Mouse (Mus musculus) cerebellum, postnatal 14 days (tissue): ENCODE measurements at regions not wholly inside any gene's neighbourhood (a gene's known extent, or its start where the extent isn't known, plus 50 kb on each side); places are given as distances from the start of the nearest gene placed in this dataset.
"Not testable (repeated sequence)": the region's sequence is repeated elsewhere in the genome, so short reads cannot be mapped to it uniquely, and the experiment has no call there.

ENCODE experiments used
- DNase-seq, 2 experiments: peaks; one replicate each; pipeline ENCODE4 v3.0.0; 2021; ENCODE audit warnings: mixed read lengths in 2 of 2

DNA sequence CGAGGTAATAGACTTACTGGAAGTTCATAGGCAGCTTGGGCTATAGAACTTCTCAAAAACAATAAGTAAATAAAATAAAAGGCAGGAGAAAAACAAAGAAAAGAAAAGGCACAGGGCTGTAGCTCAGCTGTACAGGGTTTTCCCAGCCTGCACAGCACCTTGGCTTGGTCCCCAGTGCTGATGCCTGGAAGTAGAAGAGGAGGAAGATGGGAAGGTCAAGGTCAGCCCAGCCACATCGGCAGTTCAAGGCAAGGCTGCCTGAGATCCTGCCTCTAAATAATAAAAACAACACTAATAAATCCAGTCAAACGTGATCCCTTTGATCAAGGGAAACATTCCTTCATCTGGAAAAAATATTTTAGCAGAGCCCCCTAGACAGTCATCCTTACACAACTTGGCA is 103.1 kb downstream of the Cenpf start:
- DNase-seq: no peak

DNA sequence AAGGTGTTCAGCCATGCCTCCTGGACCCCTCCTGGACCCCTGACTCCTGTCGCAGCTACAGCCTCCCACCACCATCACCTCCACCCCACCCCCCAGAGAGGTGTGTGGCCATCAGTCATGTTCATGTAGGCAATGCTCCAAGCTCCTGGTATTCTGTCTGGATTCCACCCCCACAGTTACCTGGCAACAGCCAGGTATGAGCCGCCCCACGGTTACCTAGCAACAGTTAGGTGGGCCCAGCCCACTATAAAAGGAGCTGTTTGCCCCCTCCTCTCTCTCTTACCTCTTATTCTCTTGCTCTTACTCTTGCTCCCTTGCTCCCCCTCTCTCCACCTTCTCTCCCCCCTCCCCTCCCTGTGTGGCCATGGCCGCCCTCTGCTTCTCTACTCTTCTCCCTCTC is 106.5 kb downstream of the Cenpf start:
- no peak for DNase-seq

DNA sequence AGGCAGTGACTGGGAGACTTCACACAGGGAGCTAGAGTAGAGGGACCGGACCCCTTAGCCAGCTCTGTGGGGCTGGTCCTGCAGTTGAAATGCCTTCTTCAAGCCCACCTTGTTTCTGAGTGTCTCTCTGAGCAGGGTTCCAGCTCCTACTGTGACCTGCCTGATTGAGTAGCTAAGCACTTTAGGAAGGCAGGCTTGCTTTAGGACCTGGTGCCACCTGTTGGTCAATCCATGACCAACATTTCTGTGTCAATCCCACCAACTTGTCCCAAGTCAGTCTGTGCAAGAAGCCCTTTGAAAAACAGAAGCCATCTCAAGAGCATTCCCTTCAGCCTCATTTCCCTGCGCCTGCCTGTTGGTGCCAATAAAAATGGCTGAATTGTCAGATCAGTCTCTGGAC is 108.5 kb downstream of the Cenpf start:
- DNase-seq: peak; percentile 64 to 65

DNA sequence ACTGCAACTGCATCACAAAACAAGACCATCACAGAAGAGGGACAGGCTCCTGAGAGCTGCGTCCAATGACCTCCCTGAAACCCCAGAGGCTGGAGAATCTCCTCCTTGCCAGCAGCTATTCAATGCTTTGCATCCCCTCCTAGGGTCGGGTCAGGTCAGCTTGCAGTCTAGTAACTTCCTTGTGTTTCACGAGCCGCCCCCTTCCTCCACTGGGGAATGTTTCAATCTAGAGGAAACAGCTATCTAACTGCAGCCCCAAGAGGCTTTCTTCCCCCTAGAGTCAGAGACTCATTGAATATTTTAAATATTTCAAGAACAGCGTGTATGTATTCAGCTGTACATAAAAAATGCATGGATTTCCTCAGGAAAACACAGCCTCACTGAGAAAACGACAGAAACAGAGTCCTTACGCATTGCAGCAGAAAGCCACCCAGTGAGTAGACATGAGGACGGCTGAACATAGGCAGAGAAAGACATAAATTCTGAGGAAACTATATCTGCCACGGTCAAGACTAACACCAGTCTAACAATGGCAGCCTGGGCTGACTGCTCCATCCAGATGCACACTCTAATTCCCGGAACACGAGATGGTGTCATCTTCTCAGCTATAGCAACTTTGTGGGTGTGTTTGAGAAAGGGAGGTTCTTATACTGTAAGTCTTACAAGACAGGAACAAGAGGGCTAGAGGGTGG is 111.4 kb downstream of the Cenpf start:
- DNase-seq: no peak

DNA sequence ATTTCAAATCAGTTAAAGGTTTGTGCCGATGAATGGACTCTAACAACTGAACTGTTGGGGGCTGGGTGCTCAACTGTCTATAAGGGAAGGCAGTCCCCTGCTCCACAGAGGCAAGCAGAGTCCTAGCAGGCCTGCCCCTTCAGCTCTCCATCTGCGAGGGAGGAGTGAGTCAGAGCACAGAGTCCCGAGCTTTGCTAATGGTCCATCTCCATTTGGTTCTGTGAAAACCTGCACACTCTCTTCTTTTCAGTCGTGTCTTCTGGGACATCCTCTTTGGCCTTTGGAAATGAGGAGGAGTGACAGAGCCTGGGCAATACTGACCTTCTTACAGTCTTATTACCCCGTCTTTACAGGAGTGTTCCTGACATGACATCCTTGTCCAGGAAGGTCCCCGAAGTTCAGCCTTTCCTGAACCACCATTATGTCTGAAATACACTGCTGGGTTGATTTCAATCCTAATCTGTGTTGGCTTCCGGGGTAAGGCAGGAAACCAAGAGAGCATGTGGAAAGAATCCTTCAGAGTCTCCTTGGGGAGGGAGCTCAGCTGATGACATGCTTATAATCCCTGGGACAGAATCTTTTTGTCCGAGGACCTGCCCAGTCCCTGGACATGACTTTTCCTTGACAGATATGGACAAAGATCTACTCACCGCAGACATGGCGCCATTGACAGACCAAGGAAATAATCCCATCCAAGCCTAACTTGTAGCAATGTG is 112.2 kb downstream of the Cenpf start:
- DNase-seq: no peak

DNA sequence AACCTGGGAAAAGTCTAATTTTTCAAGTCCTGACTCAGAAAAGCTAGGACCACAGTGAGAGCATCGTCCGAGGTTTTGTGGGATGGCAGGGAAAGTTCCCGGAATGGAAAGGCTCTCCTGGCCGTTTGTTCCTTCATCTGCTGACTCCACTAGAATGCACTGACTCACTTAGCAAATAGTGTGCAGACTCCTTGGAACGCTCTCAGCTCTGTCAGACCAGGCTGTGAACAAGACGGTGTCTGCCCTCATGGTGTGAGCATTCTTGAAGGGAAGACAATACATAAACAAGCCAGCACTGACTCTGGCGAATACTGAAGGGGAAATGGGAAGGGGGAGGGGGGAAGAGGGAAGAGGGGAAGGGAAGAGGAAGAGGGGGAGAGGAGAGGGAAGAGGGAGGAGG is 121.4 kb downstream of the Cenpf start:
- DNase-seq: no peak

DNA sequence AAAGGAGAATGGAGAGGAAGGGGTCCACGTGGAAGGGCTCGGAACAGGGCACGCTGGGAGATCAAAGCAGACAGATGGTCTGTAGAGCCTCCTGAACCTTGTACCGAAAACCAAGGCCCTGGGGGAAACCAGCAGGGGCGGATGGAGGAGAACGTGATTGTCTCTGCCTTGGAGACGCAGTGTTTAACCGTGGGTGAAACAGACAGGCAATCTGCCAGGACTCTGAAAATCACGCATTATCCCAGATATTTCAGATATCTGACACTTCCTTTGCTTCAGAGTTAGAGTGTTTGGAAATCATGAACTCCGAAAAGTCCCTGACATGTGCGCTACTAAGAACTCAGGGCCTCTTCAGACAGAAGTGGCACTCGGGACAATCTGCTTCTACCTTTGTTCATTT is 126.1 kb downstream of the Cenpf start:
- DNase-seq: no peak

DNA sequence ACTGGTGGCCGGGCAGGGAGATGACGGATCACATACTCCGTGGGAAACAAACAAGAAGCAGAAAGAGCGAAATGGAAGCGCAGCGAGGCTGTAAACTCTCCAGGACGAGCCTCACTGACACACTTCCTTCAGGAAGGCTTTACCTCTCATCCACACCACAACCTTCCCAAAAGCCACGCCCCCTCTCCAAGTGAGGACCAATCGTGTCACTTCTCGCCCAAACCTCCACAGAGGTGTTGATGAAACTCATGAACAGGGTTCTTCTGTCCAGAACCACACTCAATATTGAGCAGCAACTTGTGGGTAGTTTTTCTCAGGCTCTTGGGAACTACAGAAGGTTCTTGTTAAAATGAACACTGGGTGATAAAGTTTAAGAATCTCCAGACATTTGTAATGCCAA is 127.3 kb downstream of the Cenpf start:
- DNase-seq: no peak

DNA sequence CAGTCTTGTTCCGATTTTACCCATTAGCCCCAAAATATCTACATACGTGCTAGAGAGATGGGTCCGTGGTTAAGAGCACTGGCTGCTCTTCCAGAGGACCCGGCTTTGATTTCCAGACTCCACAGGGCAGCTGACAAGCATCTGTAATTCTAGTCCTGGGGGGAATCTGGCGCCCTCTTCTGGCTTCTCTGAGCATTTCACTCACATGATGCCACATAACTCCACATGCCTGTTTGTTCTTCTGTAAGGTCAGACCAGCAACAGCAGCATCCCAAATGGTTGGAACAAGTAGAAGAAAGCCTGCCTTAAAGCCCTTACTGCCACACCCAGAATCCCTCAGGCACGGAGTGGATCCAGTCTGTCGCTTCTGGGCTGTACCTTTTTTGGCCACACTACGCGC is 137.0 kb downstream of the Cenpf start:
- no peak for DNase-seq

DNA sequence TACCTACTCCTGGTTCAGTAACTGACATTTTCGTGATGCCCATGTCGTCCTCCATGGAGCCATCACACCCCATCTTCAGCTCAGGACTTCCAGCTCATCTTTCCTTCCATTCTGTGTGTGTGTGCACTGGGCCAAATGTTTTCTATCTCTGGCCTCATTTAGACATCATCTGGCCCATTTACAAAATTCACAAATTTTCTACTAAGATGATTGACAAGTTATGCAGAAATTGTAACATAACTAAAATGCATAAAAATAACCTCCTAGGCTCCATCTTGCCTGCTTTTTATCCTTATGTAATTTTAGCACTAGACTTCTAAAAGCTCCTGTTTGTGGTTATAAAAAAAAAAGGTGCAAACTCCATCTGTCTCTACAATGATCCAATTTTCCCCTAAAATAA is 130.8 kb upstream of the Kcnk2 start:
- DNase-seq: no peak

DNA sequence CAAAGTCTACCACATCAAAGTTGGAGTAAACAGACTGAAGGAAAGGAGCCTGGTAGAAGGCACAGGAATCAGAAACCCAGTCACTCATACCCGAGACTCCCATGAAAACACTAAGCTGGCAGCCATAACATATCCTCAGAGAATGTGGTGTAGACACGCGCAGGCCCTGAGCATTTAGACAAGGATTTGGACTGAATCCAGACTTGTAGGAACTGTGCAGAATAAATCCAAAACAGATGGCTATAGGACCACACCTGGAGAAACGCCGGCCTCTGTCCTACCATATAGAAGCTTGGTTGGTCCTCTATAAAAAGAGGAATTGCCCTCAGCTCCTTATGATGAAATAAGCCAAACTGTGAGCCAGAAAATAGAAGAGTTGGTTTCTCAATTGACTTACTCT is 124.3 kb upstream of the Kcnk2 start:
- no peak for DNase-seq

DNA sequence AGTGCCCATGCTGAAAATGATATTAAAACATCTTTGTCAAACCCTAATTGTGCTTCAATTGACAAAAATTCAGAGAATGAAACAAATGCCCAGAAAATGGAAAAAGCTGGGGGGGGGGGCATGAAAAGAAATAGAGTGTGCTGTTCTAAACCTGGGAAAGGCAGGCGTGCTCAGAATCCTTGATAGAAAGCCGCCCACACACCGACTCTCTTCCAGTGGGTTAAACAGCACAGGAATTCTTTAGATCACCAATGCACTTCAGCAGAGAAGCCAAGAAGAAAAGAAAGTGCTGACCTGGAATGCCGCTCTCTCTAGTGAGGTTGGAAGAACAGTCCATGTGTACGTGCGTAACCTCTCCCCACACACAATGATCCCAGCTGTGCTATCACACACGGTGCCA is 113.4 kb upstream of the Kcnk2 start:
- no peak for DNase-seq

DNA sequence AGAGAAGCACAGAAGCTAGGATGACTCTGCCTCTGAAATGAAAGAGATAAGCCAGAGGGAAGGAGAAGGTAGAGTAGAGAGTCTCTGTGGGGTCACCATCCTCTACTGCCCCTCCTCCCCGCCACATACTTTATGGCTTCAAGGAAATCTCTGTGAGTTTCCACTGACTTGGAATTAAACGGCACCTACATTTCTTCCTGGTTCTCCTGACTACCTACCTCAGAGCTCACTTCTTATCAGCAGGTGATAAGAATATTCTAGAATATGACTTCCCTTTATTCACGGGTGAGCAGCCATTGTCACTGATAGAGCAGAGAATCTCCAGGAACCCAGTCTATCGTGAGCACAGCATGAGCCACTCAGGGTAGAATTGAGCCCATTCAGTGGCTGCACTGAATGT is 111.3 kb upstream of the Kcnk2 start:
- no peak for DNase-seq

DNA sequence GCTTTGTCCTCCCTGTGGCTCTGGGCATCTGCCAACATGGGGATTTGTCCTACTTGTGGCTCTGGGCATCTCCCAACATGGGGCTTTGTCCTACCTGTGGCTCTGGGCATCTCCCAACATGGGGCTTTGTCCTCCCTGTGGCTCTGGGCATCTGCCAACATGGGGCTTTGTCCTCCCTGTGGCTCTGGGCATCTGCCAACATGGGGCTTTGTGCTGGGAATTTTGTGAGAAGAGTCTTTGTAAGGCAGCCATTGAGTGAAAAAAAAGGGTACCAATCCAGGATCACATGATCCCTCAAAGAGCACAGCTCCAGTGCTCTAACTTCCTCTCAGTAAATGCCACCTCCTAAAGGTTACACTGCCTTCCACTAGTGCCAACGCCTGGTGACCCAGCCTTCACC is 105.2 kb upstream of the Kcnk2 start:
- DNase-seq: not testable (repeated sequence)

DNA sequence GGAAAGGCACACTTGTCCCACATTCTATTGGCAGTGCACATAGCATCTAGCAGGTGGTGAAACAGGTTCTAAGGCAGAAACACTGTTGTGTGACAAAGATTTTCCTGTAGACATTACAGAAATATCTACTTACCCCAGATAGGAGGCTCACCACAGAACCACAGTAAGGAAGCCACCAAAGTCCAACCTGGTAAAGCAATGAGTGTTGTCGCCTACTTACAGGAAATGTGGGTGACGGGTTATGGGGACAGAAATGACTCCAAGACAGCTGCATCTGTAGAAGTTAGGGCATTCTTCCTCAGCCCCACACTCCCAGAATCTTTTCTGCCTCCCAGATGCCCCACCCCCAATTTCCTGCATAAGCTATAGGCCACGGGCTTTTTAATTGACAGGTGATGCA is 97.6 kb upstream of the Kcnk2 start:
- no peak for DNase-seq

DNA sequence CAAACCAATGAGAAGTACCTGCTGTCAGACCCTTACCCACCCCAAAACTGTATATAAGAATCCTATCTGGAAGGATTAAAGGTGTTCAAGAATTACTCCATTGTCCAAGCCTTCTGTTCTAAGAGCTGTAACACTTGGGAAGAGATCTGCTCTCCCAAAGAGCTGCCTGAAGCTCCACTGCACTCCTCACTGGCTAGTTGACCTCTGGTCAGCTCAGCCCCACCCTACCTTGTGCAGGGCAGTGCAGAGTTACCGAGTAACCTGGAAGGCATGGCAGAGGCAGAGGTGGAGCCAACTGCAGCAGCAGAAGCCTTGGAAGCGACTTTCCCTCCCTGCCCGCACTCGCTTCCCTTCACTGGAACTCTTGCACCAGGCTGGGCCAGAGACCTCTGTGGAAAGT is 97.1 kb upstream of the Kcnk2 start:
- no peak for DNase-seq

DNA sequence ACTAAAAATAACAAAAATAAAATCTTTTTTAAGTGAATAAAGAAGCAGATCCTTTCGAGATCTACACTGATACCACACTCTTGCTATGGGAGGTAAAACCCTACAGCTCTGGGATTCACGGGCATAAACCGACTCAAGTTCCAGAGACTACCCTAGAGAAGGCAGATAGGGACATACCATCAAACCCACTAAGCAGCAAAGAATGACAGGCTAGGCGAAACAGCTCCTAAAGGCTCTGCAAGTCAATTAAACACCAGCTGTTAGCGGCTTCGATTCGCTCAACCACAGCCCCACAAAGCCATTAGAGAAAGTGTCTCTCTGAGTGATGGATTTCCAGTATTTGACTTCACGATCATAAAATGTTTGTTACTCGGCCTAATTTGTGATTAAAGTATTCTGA is 95.0 kb upstream of the Kcnk2 start:
- no peak for DNase-seq

DNA sequence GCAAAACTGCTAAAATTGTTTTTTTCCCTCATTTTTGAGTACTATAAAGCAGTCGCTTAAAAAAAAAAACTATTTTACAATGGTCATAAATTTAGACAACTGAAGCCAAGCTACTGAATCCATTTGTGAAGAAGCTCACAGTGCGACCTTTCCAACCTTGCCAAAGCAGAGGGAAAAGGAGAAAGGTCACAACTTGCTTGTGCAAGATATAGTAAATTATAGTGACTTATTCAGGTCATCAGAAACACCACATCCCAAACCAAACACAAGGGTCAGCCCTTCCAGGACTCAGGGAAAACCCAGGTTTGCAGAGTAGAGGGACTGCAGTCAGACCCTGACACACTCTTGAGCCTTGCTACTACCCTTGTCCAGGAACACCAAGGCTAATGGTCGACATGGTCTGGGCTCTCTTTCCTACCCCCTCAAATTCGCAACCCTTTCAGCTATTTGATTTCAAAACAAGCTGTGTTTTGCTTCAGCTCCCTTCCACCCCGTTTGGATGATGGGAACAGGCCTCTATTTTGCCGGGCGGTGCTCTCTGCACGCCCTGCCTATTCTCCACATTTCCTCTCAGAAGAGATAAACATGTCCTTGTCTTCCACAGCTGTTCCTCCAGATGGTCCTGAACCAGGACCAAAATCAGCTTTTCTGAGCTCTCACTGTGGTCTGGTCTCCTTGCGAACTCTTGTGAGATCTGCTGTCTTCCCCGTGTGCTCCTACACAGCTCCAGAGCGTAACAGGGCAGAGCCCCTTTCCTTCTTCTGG is 93.5 kb upstream of the Kcnk2 start:
- DNase-seq: peak; percentile 17 to 22

DNA sequence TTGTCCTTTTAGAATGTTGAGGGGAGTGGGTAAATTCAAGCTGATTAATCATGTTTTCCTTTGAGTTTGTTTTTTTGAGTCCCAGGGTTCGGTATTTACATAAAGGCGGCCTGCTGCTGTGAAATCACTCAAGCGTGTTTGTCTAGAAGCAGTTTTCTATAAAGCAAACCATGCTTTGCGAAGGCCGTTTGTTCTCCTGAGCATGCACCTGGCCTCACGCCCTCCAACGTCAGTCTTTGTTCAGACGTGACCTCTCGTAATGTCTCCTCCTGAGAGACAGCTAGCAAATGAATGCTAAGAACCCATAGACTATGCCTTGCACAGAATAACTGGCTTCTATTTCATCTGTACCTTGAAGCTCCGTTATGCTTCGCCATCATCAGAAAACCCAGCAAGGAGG is 92.8 kb upstream of the Kcnk2 start:
- DNase-seq: no peak

DNA sequence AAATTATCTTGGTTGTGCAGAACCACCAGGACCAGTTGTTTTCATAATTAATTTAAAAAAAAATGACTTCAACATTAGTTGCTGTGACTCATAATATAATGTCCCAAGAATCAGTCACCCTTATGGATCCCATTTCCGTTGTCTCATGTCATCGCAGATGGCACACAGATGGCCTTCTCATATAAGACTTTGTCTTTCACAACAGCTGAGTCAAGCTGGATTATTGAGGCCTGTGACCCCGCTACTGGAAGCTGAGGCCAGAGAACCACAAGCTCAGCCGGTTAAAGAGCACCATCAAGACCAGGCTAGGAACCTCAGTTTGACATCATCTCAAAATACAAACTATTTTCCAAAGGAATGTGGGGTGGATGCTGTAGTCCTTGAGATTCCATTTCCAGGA is 83.3 kb upstream of the Kcnk2 start:
- DNase-seq: no peak

DNA sequence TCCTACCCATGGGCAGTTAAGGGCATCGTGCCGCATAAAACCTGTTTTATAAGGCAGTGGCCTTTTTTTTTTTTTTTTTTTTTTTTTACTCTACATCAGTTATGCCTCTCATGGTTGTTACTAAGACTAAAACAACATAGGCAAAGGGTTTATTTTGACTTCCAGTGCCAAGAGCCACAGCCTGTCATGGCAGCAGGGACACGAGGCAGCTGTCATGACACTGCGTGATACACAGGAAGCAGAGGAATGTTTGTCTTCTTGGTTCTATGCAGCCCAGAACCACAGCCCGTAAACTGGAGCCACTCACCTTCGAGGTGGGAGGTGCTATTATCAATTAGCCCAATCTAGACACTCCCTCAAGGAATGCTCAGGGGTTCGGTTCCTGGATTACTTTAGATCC is 81.3 kb upstream of the Kcnk2 start:
- DNase-seq: no peak

DNA sequence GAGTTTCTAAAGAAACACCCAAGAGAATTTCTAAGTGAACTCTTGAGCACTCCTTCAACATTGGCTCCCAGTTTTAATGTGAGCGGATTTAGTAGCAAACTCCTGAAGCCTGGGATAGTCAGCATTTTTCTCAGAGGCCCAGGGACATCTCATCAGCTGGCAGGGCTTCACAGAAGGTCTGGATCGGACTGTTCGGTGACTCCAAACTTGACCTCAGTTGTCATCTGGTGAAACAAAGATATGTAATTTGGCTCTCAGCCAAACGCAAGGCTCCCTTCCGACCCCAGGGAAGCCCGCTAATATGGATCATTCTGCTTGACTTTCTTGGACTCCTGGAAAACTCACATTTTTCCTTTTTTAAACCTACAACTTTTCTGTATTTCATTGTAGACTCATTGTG is 76.0 kb upstream of the Kcnk2 start:
- DNase-seq: no peak

DNA sequence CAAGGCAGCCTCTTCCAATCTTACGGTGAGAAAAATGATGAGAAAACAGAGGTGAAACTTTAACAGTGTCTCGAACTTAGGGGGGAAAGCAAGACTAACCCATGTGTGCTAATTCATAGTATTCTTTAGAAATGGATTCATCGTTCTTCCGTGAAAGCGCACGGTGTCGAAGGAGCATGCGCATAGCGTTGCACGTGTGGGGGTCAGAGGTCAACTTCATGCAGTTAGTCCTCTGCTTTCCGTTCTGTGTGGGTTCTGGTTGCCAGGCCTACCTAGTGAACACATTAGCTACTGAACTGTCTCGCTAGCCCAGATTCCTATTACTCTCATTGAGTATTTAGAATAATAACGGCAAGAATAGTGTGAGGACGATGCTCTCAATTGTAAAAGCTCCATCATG is 74.7 kb upstream of the Kcnk2 start:
- DNase-seq: no peak

DNA sequence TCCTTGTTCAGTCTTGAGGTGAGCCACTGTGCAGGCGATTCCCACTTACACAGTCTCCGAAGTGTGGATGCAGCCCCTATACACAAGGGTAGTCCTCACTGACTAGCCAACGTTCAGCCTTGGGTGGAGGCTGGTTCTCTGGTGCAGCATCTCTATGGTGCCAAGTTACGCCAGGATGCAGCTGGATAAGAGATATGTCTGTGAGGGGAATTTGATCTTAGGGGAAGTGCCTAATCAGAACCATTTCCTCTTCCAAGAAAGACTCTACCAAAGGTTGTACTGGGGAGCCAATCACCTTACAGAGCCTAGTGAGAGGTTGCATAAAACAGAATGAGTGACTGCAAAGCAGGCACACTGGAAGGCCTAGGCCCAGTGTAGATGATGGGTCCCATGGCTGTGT is 71.0 kb upstream of the Kcnk2 start:
- no peak for DNase-seq
